Mouse (Mus musculus) heart, adult 2 months (tissue): ENCODE data around the gene Dchs1.

Experiments used
- CTCF ChIP-seq: fragments of 200-600 bp; IDR thresholded peaks from 2 replicates; pipeline ENCODE4 v1.8.1; 2022; ENCODE audit warnings: antibody characterized with exemption, mild to moderate bottlenecking, moderate library complexity
- EP300 ChIP-seq: fragments of 200-500 bp; IDR thresholded peaks from 2 replicates; pipeline ENCODE4 v1.6.1; 2011; ENCODE audit warnings: low read depth, low read length, control low read depth; ENCODE audit not compliant: insufficient read depth
- POLR2A ChIP-seq: fragments of 200-500 bp; IDR thresholded peaks from 2 replicates; pipeline ENCODE4 v1.6.1; 2011; ENCODE audit warnings: mild to moderate bottlenecking, low read depth, low read length, control low read depth; ENCODE audit not compliant: insufficient read depth

DNA sequence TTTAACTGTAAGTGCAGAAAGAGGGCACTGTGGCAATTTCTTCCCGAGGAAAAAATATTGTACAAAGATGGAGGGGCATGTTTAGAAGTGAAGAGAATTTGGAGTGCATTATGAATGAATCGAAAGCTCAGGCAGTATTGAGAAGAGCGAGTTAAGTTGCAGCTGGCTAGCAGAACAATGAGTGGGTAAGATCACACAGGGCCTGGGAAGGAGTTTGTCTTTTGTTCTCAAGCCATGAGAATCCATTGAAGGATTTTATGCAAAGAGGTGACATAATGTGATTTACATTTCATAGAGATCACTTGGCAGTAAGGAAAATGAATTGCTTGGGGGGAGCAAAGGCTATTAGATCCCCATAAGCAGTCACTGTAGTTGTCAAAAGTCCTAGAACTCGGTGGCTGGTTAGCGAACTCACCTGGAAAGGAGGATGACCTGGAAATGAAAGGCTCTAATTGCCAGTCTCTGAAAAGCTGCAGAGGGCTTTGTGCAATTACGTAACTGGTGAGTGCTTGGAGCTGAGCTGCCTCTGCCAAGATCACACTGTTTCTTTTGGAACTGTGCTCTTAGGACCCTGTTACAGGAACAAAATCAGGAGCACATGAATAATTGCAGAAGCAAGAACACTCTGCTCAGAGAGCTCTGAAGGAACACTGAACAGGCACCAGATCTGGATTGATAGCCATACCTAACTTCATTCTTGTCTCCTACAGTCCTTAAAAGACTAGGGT is 58.6 kb downstream of the Dchs1 start:
- no peak for TF ChIP-seq CTCF
- no peak for TF ChIP-seq POLR2A
- no peak for TF ChIP-seq EP300
